Mouse (Mus musculus) bone marrow, adult 2 months (tissue): ENCODE data around the gene Crisp2.

ENCODE experiments used
- CTCF ChIP-seq: fragments of 200-500 bp; IDR thresholded peaks from 2 replicates; pipeline ENCODE4 v1.5.1; 2011; ENCODE audit warnings: low read length, control low read depth; ENCODE audit not compliant: control insufficient read depth, insufficient read depth
- POLR2A ChIP-seq: fragments of 200-500 bp; IDR thresholded peaks from 2 replicates; pipeline ENCODE4 v1.6.1; 2011; ENCODE audit warnings: low read depth, mild to moderate bottlenecking, control low read depth, low read length, borderline replicate concordance; ENCODE audit not compliant: control insufficient read depth

DNA sequence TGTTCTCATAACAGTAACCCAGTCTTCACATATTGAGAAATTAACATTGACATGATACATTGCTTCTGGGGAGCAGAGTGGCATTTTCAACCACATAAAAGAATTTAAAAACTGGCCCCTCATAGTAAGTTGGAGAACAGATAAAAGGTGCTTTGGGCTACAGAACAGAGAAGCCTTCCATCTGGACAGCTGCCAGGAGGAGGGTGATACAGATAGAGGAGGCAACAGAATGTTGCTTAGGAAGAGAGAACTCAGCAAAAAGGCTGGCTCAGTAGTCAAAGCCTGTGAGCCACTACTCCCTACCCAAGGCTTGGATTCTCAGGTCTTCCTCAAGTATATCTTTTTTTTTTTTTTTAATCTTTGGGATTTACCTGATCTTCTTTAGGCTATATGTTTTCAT is 48.3 kb upstream of the Crisp2 start:
- TF ChIP-seq CTCF (no peak), POLR2A (no peak)
